Mouse (Mus musculus) liver, embryonic 16.5 days (tissue): ENCODE measurements at regions not wholly inside any gene's neighbourhood (a gene's known extent, or its start where the extent isn't known, plus 50 kb on each side); places are given as distances from the start of the nearest gene placed in this dataset.

Experiments
- ATAC-seq: fragments of 200-750 bp; cut with Nextera tagmentation; 2 replicates; pipeline ENCODE4 v1.8.0; 2017; ENCODE audit warnings: low read depth, mild to moderate bottlenecking, moderate number of reproducible peaks, moderate library complexity
- H3K27ac ChIP-seq: fragments of 300-500 bp; sonication (generic); 2 replicates; pipeline ENCODE4 v1.5.1; 2014; ENCODE audit warnings: mild to moderate bottlenecking, low read length
- H3K27me3 ChIP-seq: fragments of 300-500 bp; sonication (generic); 2 replicates; pipeline ENCODE4 v1.6.1; 2014; ENCODE audit warnings: low read depth, low read length, mixed read lengths; ENCODE audit not compliant: control insufficient read depth, insufficient read depth
- H3K36me3 ChIP-seq: fragments of 300-500 bp; sonication (generic); 2 replicates; pipeline ENCODE4 v1.6.1; 2014; ENCODE audit warnings: mild to moderate bottlenecking; ENCODE audit not compliant: control insufficient read depth, insufficient read depth
- H3K4me1 ChIP-seq: fragments of 300-500 bp; sonication (generic); 2 replicates; pipeline ENCODE4 v1.6.1; 2014; ENCODE audit warnings: low read depth, low read length, mixed read lengths; ENCODE audit not compliant: control insufficient read depth
- H3K4me2 ChIP-seq: fragments of 300-500 bp; sonication (generic); 2 replicates; pipeline ENCODE4 v1.6.1; 2014; ENCODE audit warnings: low read depth, low read length, mixed read lengths
- H3K4me3 ChIP-seq: fragments of 300-500 bp; sonication (generic); 2 replicates; pipeline ENCODE4 v1.5.1; 2014; ENCODE audit warnings: low read depth, mild to moderate bottlenecking, low read length
- H3K9ac ChIP-seq: fragments of 300-500 bp; sonication (generic); 2 replicates; pipeline ENCODE4 v1.6.1; 2014; ENCODE audit warnings: low read depth, low read length
- H3K9me3 ChIP-seq: fragments of 300-500 bp; sonication (generic); replicated peaks from 2 replicates; pipeline ENCODE4 v1.6.1; 2016; ENCODE audit warnings: low read length; ENCODE audit not compliant: control insufficient read depth
- WGBS: fragments of 180-500 bp; shearing (Covaris S2); extraction: QIAGEN DNeasy Blood & Tissue Kit; methylation state at CpG from one replicate; pipeline ENCODE4 v1.1.7; 2014; ENCODE audit not compliant: insufficient replicate concordance; 5-methylcytosine and 5-hydroxymethylcytosine counted together

DNA sequence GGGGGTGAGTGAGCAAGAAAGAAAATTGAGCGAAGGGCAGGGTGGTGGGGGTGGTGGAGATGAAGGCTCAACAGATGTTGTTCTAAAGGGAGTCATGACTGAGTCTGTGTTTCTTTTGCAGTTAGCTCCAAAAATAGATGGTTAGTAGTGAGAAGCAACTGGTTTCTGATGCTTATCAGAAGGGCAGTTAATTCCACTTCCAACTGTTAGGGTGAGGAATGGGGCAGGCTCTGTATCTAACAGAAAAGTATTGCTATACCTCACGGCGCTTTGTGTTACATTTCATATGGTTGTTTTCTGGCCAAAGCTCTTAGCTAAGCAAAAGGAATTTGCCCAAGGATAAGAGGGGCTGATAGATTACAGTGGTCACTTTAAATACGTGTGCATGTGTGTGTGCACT lies 120.3 kb downstream of the Slc30a10 start:
- no peaks in the 10 kb centered on the region for H3K36me3 ChIP-seq
- H3K9ac ChIP-seq: no peak overlapping the region
- H3K27me3 ChIP-seq: no peaks in the 10 kb centered on the region
- no peak overlapping the region for H3K27ac ChIP-seq
- H3K9me3 ChIP-seq: no peaks in the 10 kb centered on the region
- H3K4me2 ChIP-seq: no peak overlapping the region
- H3K4me3 ChIP-seq: no peak overlapping the region
- ATAC-seq: no peak
- no peaks in the 10 kb centered on the region for H3K4me1 ChIP-seq
- WGBS: 39% methylated on average over 4 of the region's 4 CpGs

DNA sequence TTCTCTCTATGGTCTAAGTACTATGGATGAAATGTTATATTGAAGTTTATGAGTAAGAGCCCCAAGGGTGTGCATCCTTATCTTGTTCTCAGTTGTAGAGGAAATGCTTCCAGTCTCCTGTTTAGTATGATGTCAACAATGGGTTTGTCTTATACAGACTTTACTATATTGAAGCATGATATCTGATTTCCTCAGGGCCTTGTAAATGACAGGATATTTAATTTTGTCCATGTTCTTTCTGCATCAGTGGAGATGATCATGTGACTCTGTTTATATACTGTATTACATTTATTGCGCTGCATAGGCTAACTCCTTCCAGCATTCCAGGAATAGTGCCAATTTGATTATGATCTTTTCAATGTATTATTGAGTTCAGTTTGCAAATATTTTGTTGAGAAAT lies 125.2 kb downstream of the Slc30a10 start:
- no peak overlapping the region for H3K4me3 ChIP-seq
- no peak for ATAC-seq

DNA sequence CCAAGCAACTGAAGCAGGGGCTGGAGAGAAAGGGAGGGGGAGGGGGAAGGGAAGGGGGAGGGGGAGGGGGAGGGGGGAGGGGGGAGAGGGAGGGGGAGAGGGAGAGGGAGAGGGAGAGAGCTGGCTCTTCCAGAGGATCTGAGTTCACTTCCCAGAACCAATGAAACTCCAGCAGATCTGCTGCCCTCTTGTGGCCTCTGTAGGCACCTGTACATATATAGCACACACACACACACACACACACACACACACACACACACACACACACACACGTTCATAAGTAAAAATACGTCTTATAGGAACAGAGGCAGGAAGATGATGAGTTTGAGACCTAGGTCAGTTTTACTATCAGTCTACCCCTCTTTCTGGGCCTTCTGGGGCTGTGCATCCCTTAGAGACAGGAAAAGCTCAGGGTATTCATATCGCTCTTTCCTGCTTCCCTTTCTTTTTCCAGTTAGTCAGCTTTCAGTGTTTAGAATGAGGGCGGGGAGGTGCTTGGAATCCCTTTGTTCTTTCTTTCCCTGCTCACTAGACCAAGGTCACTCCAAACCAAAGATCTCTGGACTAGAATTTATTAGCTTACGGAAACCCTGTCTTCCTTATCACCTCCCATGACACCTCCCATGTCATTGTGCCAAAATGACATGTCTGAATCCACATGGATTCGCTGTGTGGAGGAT lies 130.7 kb downstream of the Slc30a10 start:
- no peaks in the 10 kb centered on the region for H3K36me3 ChIP-seq
- no peaks in the 10 kb centered on the region for H3K27me3 ChIP-seq
- no peak overlapping the region for H3K9ac ChIP-seq
- no peaks in the 10 kb centered on the region for H3K9me3 ChIP-seq
- 67% methylated on average over 6 of the region's 6 CpGs for whole genome bisulfite sequencing
- H3K4me1 ChIP-seq: no peaks in the 10 kb centered on the region
- no peak overlapping the region for H3K4me2 ChIP-seq
- H3K27ac ChIP-seq: no peak overlapping the region
- no peak overlapping the region for H3K4me3 ChIP-seq
- ATAC-seq: no peak

More for the DNA sequence above, 125.2 kb downstream of the Slc30a10 start:
- Histone ChIP-seq H3K4me2 (no peak overlapping the region), H3K27ac (no peak overlapping the region), H3K9ac (no peak overlapping the region), H3K4me1 (no peaks in the 10 kb centered on the region), H3K36me3 (no peaks in the 10 kb centered on the region), H3K27me3 (no peaks in the 10 kb centered on the region), H3K9me3 (no peaks in the 10 kb centered on the region)
- 64% methylated on average over 1 of the region's 1 CpGs for WGBS

DNA sequence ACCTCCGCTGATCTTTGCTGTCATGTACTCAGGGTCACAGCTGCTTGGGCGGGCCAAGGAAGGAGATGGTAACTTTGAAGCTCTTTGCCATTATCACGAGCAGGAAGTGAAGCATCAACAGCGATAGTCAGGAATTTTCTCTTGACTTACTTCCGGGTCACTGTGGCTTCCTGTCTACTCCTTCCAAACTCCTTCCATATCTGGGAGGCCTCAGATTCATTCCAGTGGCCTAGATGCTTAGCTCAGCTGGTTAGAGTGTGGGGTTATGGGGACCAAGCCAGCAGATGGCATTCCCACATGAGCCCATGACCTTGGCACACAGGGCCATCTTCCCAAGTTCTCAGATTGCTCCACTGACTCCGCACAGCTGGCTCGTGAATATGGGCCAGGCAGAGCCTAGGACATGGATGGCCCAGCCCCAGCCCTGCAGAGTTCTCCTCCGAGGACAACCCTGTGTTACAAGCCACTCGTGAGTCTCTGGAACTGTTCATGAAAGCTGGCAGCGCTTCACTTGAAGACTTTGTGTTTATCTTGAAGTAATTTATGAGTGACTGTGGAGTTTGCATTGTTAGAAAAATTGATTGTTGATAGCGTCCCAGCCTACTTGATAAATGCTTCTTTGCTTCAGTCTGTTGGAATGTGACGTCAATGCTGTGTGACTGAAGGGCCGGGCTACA lies 133.2 kb downstream of the Slc30a10 start:
- Histone ChIP-seq H3K27me3 (no peaks in the 10 kb centered on the region), H3K36me3 (no peaks in the 10 kb centered on the region), H3K4me3 (no peak overlapping the region), H3K9ac (no peak overlapping the region), H3K27ac (no peak overlapping the region), H3K9me3 (no peaks in the 10 kb centered on the region), H3K4me1 (no peaks in the 10 kb centered on the region), H3K4me2 (no peak overlapping the region)
- 54% methylated on average over 13 of the region's 13 CpGs for WGBS
- ATAC-seq: 0 out of 2 replicates have a peak, but pooled peaks have one; percentile 9

DNA sequence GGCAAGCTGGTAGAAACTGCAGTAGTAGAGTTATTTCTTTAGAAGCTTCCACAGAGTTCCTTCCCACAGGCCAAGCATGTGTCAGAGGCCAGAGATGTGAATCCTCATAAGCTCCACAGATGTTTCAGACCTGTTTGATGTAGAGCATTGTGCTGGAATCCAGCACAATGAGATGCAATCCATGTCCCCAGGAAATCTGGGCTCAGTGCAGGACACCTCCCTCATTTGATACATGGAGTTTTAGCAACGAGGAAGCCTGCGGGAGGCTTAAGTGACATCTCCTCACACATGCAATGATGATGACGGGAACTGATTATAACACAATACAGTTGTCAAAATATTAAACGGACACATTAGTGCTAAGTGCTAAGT lies 133.7 kb downstream of the Slc30a10 start:
- Histone ChIP-seq H3K36me3 (no peaks in the 10 kb centered on the region), H3K27ac (no peak overlapping the region), H3K9ac (no peak overlapping the region), H3K9me3 (no peaks in the 10 kb centered on the region), H3K27me3 (no peaks in the 10 kb centered on the region), H3K4me1 (no peaks in the 10 kb centered on the region), H3K4me2 (no peak overlapping the region), H3K4me3 (no peak overlapping the region)
- 57% methylated on average over 4 of the region's 4 CpGs for WGBS
- no peak for ATAC-seq

DNA sequence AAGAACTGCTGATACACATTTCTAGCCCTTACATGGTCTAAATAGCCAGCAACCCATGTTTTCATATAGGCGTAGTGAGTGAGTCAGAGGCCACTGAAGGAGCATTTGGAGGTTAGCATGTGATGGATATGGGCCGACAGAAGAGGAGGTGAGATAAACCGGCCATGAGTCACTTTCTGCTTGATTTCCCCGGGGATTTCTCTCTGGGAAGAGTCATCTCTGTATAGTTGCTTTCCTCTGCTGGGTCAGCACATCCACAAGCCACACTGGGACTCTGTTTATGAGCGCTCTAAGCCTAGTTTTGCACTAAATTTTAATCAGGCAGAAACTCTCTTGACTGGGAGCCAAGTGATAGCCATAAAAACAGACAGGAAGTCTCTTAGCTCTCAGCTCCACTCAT lies 142.2 kb downstream of the Slc30a10 start:
- Histone ChIP-seq H3K9ac (no peak overlapping the region), H3K4me2 (no peak overlapping the region), H3K4me3 (no peak overlapping the region), H3K27ac (no peak overlapping the region), H3K27me3 (no peaks in the 10 kb centered on the region), H3K36me3 (no peaks in the 10 kb centered on the region), H3K4me1 (no peaks in the 10 kb centered on the region), H3K9me3 (no peaks in the 10 kb centered on the region)
- whole genome bisulfite sequencing: 55% methylated on average over 5 of the region's 5 CpGs
- ATAC-seq: no peak

DNA sequence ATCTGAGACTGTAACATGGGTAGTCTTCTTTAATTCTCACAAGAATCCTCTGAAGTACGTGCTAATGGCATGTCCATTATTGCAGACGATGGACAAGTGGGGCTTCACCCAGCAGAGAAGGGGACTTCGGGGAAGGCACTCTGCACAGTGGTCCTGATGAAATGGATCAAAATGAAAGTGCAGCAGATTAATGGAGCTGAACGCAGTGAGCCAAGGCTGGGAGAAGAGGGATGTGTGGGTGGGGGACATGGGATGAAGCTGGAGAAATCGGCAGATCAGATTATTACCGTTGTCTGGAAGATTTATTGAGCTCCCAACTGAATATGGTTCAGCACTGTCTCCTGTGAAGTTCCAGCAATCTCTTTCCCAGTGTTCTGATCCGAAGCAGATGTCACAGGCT lies 143.9 kb downstream of the Slc30a10 start:
- ATAC-seq: no peak
- no peak overlapping the region for H3K4me2 ChIP-seq
- no peaks in the 10 kb centered on the region for H3K36me3 ChIP-seq
- no peaks in the 10 kb centered on the region for H3K9me3 ChIP-seq
- 70% methylated on average over 7 of the region's 7 CpGs for WGBS
- H3K4me1 ChIP-seq: no peaks in the 10 kb centered on the region
- H3K4me3 ChIP-seq: no peak overlapping the region
- no peak overlapping the region for H3K9ac ChIP-seq
- no peak overlapping the region for H3K27ac ChIP-seq
- no peaks in the 10 kb centered on the region for H3K27me3 ChIP-seq

DNA sequence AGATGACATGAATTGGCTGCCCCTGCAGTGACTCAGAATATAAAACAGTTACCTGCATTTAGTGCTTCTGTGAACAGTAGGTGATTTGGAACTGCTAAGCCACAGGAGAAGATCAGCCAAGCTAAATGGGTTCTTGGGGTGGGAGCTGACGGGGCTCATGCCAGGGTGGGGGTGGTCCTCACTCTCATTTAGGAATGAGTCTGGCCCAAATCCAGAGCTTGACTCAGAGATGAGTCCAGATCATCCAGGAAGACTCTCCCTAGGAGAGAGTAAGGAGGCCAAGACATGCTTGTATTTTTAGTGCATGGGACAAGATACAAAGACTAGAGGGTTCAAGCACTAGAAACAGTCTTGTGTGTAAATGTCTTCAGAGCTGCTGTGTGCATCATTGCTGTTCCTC lies 146.5 kb downstream of the Slc30a10 start:
- Histone ChIP-seq H3K9ac (no peak overlapping the region), H3K4me1 (no peaks in the 10 kb centered on the region), H3K27ac (no peak overlapping the region), H3K9me3 (no peaks in the 10 kb centered on the region), H3K4me3 (no peak overlapping the region), H3K4me2 (no peak overlapping the region), H3K27me3 (no peaks in the 10 kb centered on the region), H3K36me3 (no peaks in the 10 kb centered on the region)
- no peak for ATAC-seq
- 68% methylated on average over 1 of the region's 1 CpGs for WGBS

DNA sequence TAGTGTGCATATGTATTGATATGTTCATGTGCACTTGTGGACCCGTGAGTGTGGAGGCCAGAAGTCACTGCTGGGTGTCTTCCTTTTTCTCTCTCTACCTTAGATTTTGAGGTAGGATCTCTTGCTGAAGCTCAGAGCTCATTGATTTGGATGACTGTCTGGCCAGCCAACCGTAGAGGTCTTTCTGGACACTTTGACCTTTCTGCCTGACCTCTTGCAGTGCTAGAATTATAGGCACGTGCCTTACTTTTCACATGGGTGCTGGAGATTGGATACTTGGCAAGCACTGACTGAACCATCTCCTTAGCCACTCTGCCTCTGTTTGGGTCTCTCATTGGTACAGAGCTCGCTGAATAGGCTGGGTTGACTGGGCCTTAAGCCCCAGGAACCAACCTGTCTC lies 151.3 kb downstream of the Slc30a10 start:
- no peaks in the 10 kb centered on the region for H3K4me1 ChIP-seq
- 53% methylated on average over 4 of the region's 4 CpGs for WGBS

More for the DNA sequence above, 151.3 kb downstream of the Slc30a10 start:
- Histone ChIP-seq H3K9ac (no peak overlapping the region), H3K36me3 (no peaks in the 10 kb centered on the region), H3K4me2 (no peak overlapping the region), H3K9me3 (no peaks in the 10 kb centered on the region), H3K4me3 (no peak overlapping the region), H3K27ac (no peak overlapping the region), H3K27me3 (no peaks in the 10 kb centered on the region)
- no peak for ATAC-seq
